Mouse (Mus musculus): ENCODE measurements around the gene Msrb3. TPM values are rescaled to one million over a fixed set of nuclear protein-coding genes. Genes with fewer than 3 reads are reported as not detected.

The Msrb3 gene
- polyA plus RNA-seq, 1 experiment from 2014 or later: 1.2 TPM

DNA sequence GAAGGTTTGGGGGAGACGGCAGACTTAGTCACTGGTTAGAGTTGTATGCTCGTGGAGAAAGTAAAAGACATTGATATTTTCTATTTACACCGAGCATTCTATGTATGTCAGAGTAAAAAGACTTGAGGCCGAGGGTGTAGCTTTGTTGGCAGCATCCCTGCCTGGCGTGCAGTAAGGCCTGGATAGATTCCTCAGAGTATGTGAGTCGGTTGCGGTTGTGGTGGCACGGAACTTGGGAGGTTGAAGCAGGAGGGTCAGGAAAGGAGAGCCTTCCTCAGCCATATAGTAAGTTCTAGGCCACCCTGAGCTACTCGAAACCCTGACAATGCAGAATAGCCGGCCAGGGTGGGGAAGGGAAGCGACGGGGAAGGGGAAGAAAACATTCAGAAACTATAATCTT lies 71.1 kb downstream of the Msrb3 start:
- ATAC-seq (ENCODE audit: low read depth): no peak
- Histone ChIP-seq H3K4me1 (ENCODE audit: control insufficient read depth, low read depth, low read length) (no peaks in the 10 kb centered on the region), H3K36me3 (ENCODE audit: control insufficient read depth, insufficient read depth) (no peaks in the 10 kb centered on the region), H3K4me2 (ENCODE audit: low read depth, low read length) (no peak overlapping the region), H3K9me3 (replicated peaks; ENCODE audit: control insufficient read depth, low read length) (no peaks in the 10 kb centered on the region), H3K27ac (ENCODE audit: low read length) (no peak overlapping the region), H3K4me3 (ENCODE audit: low read depth, low read length) (no peak overlapping the region), H3K27me3 (ENCODE audit: control insufficient read depth, insufficient read depth, low read depth, low read length) (no peaks in the 10 kb centered on the region), H3K9ac (ENCODE audit: low read depth, low read length) (no peak overlapping the region)
- 82% methylated on average over 12 of the region's 12 CpGs for WGBS (ENCODE audit: insufficient replicate concordance)

DNA sequence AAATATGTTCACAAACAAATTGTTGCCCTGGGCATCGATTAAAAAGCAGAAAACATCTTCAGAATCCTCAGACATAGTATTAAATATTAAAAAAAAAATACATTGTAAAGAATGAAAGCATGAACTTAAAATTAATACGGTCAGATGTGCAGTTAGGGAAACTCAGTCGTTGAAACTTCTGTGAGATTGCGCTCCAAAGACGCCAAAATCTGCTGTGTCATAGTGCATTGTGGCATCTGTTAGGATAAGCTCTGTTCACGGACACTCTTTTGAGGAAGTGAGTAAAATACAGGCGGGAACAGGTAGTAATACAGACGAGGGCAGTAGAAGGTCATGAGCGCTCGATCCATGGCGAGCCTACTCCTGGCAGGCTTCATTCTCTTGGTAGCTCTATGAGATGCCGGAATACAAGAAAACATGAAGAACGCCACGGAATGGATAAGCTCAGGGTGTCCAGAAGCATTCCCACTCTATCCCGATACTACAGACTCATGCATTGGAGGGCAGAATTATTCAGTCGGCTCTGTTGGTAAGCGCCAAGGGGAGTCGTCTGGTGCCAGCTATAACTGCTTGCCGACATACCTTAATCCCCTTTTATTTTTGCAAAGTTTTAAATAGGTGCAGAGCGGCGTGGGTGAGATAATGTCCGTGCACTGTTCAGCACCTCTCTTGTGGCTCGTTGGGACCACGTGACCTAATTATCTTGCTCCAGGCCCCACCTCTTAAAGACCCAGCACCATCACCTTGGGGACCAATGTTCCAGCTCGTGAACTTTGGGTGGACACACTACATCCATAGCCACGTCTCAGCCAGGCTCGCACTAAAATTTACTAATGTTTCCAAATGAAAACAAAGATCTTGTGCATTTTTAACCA lies 71.9 kb downstream of the Msrb3 start:
- Histone ChIP-seq H3K9ac (ENCODE audit: low read depth, low read length) (no peak overlapping the region), H3K4me3 (ENCODE audit: low read depth, low read length) (no peak overlapping the region), H3K36me3 (ENCODE audit: control insufficient read depth, insufficient read depth) (no peaks in the 10 kb centered on the region), H3K4me2 (ENCODE audit: low read depth, low read length) (no peak overlapping the region), H3K9me3 (replicated peaks; ENCODE audit: control insufficient read depth, low read length) (no peaks in the 10 kb centered on the region), H3K27ac (ENCODE audit: low read length) (no peak overlapping the region), H3K4me1 (ENCODE audit: control insufficient read depth, low read depth, low read length) (no peaks in the 10 kb centered on the region), H3K27me3 (ENCODE audit: control insufficient read depth, insufficient read depth, low read depth, low read length) (no peaks in the 10 kb centered on the region)
- 46% methylated on average over 27 of the region's 27 CpGs for WGBS (ENCODE audit: insufficient replicate concordance)
- ATAC-seq (ENCODE audit: low read depth): no peak

DNA sequence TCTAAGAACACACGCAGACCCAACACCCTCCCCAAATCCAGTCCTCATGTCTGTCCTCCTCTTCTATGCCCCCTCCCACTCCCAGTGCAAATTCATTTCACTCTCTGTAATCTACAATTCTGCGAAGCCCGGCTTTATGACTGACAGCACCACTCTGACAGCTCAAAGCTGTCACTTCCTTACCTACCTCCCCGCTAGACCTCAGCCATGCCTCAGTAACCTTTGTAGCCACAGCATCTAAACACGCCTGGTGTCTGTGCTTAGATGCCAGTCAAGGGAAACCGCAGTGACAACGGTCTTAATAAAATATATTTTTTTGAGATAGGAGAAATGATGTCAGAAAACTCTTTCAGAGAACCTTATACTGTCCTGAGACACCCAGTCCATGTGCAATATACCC lies 72.5 kb downstream of the Msrb3 start:
- Histone ChIP-seq H3K36me3 (ENCODE audit: control insufficient read depth, insufficient read depth) (no peaks in the 10 kb centered on the region), H3K9ac (ENCODE audit: low read depth, low read length) (no peak overlapping the region), H3K4me2 (ENCODE audit: low read depth, low read length) (no peak overlapping the region), H3K27me3 (ENCODE audit: control insufficient read depth, insufficient read depth, low read depth, low read length) (no peaks in the 10 kb centered on the region), H3K9me3 (replicated peaks; ENCODE audit: control insufficient read depth, low read length) (no peaks in the 10 kb centered on the region), H3K4me1 (ENCODE audit: control insufficient read depth, low read depth, low read length) (no peaks in the 10 kb centered on the region), H3K27ac (ENCODE audit: low read length) (no peak overlapping the region), H3K4me3 (ENCODE audit: low read depth, low read length) (no peak overlapping the region)
- 34% methylated on average over 7 of the region's 7 CpGs for WGBS (ENCODE audit: insufficient replicate concordance)
- no peak for ATAC-seq (ENCODE audit: low read depth)

DNA sequence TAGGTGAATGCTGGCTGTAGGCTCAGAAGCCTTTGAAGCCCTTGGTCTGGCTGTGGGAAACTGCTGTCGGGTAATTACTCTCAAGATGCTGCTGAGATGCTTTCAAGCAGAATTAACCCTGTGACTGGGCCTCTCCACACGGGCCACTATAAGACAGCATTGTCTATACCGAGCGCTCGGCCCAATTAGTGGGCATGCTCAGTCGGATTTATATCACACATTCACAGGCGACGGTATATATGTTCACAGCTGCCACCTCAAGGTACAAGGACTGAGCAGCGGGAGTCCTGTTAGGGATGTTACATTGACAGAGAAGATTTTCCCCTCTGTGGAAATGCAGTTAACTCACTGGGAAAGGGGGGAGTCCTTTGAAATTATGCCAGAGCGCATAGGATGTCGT lies 73.3 kb downstream of the Msrb3 start:
- no peaks in the 10 kb centered on the region for H3K27me3 ChIP-seq (ENCODE audit: control insufficient read depth, insufficient read depth, low read depth, low read length)
- ATAC-seq (ENCODE audit: low read depth): no peak
- 72% methylated on average over 11 of the region's 11 CpGs for WGBS (ENCODE audit: insufficient replicate concordance)

DNA sequence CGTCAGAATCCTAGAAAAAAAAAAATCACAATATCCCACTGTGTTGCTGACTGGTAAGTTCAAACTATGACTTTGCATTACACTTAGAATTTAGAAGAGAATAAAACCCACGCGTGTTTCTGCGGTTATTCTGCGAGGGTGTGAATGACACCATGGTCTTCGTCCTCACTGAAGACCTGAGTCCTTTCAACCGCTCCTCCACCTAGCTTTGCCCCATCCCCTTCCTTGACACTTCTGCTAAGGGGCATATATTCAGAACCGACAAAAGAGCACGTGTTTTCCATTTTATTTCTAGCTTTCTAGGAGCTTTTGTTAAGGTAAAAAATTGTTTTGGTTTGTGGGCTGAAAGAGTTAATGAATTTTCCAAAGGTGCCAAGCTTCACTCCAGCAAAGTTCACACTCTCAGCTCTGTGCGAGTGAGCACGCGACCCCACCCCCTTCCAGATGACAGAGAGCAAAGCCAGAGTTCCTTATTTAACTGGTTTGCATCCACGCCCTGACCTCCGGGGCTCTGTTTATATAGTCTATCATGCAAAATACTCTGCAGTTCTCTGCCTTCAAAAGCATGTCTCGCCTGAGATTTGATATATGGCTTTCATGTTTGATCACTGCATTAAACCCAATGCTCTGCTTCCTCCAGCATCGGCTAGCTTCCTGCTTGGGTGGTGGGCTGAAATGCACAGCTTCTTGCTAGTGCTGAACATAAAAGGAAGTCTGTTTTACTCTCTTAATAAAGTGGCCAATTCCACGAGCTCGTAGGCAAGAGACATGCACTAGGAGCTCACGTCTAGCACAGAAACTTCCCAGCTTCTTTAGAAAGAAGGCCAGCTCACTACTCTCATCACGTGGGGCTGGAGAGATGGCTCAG lies 77.2 kb downstream of the Msrb3 start:
- no peak overlapping the region for H3K4me3 ChIP-seq (ENCODE audit: low read depth, low read length)
- no peaks in the 10 kb centered on the region for H3K36me3 ChIP-seq (ENCODE audit: control insufficient read depth, insufficient read depth)
- no peaks in the 10 kb centered on the region for H3K4me1 ChIP-seq (ENCODE audit: control insufficient read depth, low read depth, low read length)
- no peak overlapping the region for H3K27ac ChIP-seq (ENCODE audit: low read length)
- no peaks in the 10 kb centered on the region for H3K27me3 ChIP-seq (ENCODE audit: control insufficient read depth, insufficient read depth, low read depth, low read length)
- H3K9me3 ChIP-seq (replicated peaks; ENCODE audit: control insufficient read depth, low read length): no peaks in the 10 kb centered on the region
- 22% methylated on average over 20 of the region's 20 CpGs for WGBS (ENCODE audit: insufficient replicate concordance)
- no peak overlapping the region for H3K9ac ChIP-seq (ENCODE audit: low read depth, low read length)
- no peak for ATAC-seq (ENCODE audit: low read depth)
- H3K4me2 ChIP-seq (ENCODE audit: low read depth, low read length): peak overlapping the region; percentile 12; the same call in 1 of the 2 replicates

More for the DNA sequence above, 73.3 kb downstream of the Msrb3 start:
- Histone ChIP-seq H3K36me3 (ENCODE audit: control insufficient read depth, insufficient read depth) (no peaks in the 10 kb centered on the region), H3K9ac (ENCODE audit: low read depth, low read length) (no peak overlapping the region), H3K9me3 (replicated peaks; ENCODE audit: control insufficient read depth, low read length) (no peaks in the 10 kb centered on the region), H3K4me2 (ENCODE audit: low read depth, low read length) (no peak overlapping the region), H3K4me3 (ENCODE audit: low read depth, low read length) (no peak overlapping the region), H3K4me1 (ENCODE audit: control insufficient read depth, low read depth, low read length) (no peaks in the 10 kb centered on the region), H3K27ac (ENCODE audit: low read length) (no peak overlapping the region)

DNA sequence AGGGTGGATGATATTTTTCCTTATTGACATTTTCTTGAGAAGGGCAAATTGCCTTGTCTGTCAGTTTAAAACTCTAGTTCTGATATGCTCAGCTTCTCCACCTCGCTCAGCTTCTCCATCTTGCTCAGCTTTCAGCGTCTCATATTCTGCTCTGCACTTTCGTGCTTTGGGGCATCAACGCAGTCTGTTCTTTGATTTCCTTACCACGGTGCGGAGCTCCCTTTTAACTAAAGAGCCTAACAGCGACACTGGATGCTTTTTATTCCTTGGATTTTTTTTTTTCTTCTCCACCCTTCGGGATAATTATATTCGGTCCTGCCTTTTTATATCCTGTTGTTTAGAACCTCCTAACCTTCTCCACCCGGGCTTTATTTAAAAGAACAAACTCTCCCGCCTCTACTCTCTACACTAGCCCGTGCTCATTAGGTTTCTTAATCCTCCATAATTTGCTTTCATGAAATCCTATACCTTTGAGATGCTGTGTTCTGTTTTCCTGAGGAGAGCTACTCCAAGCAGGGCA lies 78.1 kb downstream of the Msrb3 start:
- Histone ChIP-seq H3K4me1 (ENCODE audit: control insufficient read depth, low read depth, low read length) (no peaks in the 10 kb centered on the region), H3K27ac (ENCODE audit: low read length) (no peak overlapping the region), H3K9ac (ENCODE audit: low read depth, low read length) (no peak overlapping the region), H3K9me3 (replicated peaks; ENCODE audit: control insufficient read depth, low read length) (no peaks in the 10 kb centered on the region), H3K4me3 (ENCODE audit: low read depth, low read length) (no peak overlapping the region), H3K27me3 (ENCODE audit: control insufficient read depth, insufficient read depth, low read depth, low read length) (no peaks in the 10 kb centered on the region), H3K4me2 (ENCODE audit: low read depth, low read length) (no peak overlapping the region), H3K36me3 (ENCODE audit: control insufficient read depth, insufficient read depth) (no peaks in the 10 kb centered on the region)
- no peak for ATAC-seq (ENCODE audit: low read depth)
- 68% methylated on average over 12 of the region's 12 CpGs for WGBS (ENCODE audit: insufficient replicate concordance)

DNA sequence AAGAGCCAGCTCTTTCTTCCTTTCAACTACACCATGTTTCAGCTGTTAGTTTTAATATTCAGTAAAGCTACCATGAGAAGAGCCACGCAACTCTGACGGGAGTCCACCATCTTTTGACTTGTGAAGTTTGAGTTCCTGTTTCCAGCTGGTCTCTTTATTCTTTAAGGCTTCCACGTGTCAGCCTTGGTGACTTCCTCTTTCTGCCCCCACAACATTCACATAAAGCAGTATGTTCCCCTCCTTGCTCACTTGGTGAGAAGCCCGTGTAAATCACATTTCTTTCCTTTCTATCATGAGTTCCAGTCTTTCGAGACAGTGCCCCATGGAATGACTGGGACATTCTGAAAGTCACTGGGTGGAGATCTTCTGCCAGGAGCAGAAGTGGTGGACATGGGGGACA lies 83.6 kb downstream of the Msrb3 start:
- no peaks in the 10 kb centered on the region for H3K36me3 ChIP-seq (ENCODE audit: control insufficient read depth, insufficient read depth)
- WGBS (ENCODE audit: insufficient replicate concordance): 23% methylated on average over 5 of the region's 5 CpGs
- no peak overlapping the region for H3K9ac ChIP-seq (ENCODE audit: low read depth, low read length)
- no peak overlapping the region for H3K4me2 ChIP-seq (ENCODE audit: low read depth, low read length)
- no peak overlapping the region for H3K27ac ChIP-seq (ENCODE audit: low read length)
- H3K9me3 ChIP-seq (replicated peaks; ENCODE audit: control insufficient read depth, low read length): no peaks in the 10 kb centered on the region
- H3K4me1 ChIP-seq (ENCODE audit: control insufficient read depth, low read depth, low read length): no peaks in the 10 kb centered on the region; the same call in 1 of the 2 replicates
- H3K4me3 ChIP-seq (ENCODE audit: low read depth, low read length): no peak overlapping the region
- ATAC-seq (ENCODE audit: low read depth): no peak
- H3K27me3 ChIP-seq (ENCODE audit: control insufficient read depth, insufficient read depth, low read depth, low read length): no peaks in the 10 kb centered on the region

DNA sequence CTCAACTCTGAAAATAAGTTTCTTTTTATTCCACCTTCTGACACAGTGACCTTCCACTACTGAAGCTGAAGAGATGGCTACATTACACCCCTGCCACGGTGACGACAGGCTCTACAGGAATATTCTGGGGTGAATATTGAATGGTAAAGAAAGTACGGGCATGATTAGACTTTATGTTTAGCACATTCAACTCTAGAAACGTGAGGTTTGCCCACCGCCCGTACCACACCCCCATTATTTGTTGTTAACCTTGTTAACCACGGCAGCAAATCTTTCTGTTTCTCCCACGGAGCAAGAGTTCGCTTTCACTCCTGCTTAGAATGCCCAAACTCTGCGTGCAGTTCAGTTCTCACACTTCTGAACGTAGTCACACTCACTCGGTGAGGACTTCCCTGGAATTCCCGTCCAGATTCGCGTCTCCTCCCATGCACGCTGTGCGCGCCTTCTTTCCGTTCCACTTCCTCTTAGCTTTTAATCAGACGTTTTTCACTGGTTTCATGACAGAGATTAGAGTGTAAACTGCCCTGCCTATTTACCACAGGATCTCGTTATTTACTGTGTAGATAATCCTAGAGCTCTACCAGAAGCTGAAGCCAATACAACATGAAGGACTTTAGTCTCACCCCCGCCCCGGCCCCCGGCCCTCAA lies 87.0 kb downstream of the Msrb3 start:
- ATAC-seq (ENCODE audit: low read depth): no peak
- H3K27ac ChIP-seq (ENCODE audit: low read length): no peak overlapping the region; the same call in 1 of the 2 replicates
- no peak overlapping the region for H3K4me3 ChIP-seq (ENCODE audit: low read depth, low read length)
- peak overlapping the region; percentile 41; the same call in 1 of the 2 replicates for H3K4me2 ChIP-seq (ENCODE audit: low read depth, low read length)
- no peaks in the 10 kb centered on the region; the same call in 1 of the 2 replicates for H3K4me1 ChIP-seq (ENCODE audit: control insufficient read depth, low read depth, low read length)
- H3K27me3 ChIP-seq (ENCODE audit: control insufficient read depth, insufficient read depth, low read depth, low read length): no peaks in the 10 kb centered on the region
- no peaks in the 10 kb centered on the region for H3K36me3 ChIP-seq (ENCODE audit: control insufficient read depth, insufficient read depth)
- no peaks in the 10 kb centered on the region for H3K9me3 ChIP-seq (replicated peaks; ENCODE audit: control insufficient read depth, low read length)
- WGBS (ENCODE audit: insufficient replicate concordance): 17% methylated on average over 24 of the region's 24 CpGs
- no peak overlapping the region for H3K9ac ChIP-seq (ENCODE audit: low read depth, low read length)
